Mouse (Mus musculus) kidney, adult 2 months (tissue): ENCODE results near the gene Efna4. TPM values are rescaled to one million over a fixed set of nuclear protein-coding genes. Genes with fewer than 3 reads are reported as not detected.

ENCODE experiments used
- DNase-seq: peaks from one replicate; pipeline ENCODE4 v3.0.0; 2021
- H3K27ac ChIP-seq: fragments of 200-500 bp; 2 replicates; pipeline ENCODE4 v1.5.1; 2012; ENCODE audit warnings: low read depth, low read length, control low read depth, inconsistent platforms; ENCODE audit not compliant: insufficient read depth
- H3K27me3 ChIP-seq: fragments of 200-500 bp; replicated peaks from 2 replicates; pipeline ENCODE4 v1.6.1; 2012; ENCODE audit warnings: mild to moderate bottlenecking, moderate library complexity, low read length, inconsistent platforms; ENCODE audit not compliant: control insufficient read depth, insufficient read depth
- H3K36me3 ChIP-seq: fragments of 200-500 bp; 2 replicates; pipeline ENCODE4 v1.6.1; 2012; ENCODE audit warnings: mild to moderate bottlenecking, moderate library complexity, low read length, inconsistent platforms; ENCODE audit not compliant: control insufficient read depth, insufficient read depth
- H3K4me1 ChIP-seq: fragments of 200-500 bp; 2 replicates; pipeline ENCODE4 v1.6.1; 2011; ENCODE audit warnings: low read length; ENCODE audit not compliant: control insufficient read depth, insufficient read depth
- H3K4me3 ChIP-seq: fragments of 200-500 bp; 2 replicates; pipeline ENCODE4 v1.5.1; 2011; ENCODE audit warnings: mild to moderate bottlenecking, low read depth, low read length, control low read depth; ENCODE audit not compliant: insufficient read depth
- CTCF ChIP-seq: fragments of 200-500 bp; conservative IDR thresholded peaks from 2 replicates; pipeline ENCODE4 v1.5.1; 2011; ENCODE audit warnings: low read depth, mild to moderate bottlenecking, control low read depth, low read length, moderate library complexity, mixed read lengths; ENCODE audit not compliant: insufficient read depth, insufficient read length
- POLR2A ChIP-seq: fragments of 200-500 bp; IDR thresholded peaks from one replicate; pipeline ENCODE4 v1.6.1; 2011; ENCODE audit warnings: low read depth, low read length, control low read depth
- WGBS: fragments of 180-500 bp; shearing (Covaris S2); methylation state at CpG from one replicate; pipeline ENCODE4 v1.1.7; 2018; 5-methylcytosine and 5-hydroxymethylcytosine counted together
- polyA plus RNA-seq: library from polyadenylated mRNA; depleted of rRNA; stranded (reverse); fragments of >200 nt; gene quantifications from 2 replicates; pipeline ENCODE4 v1.2.3, GENCODE M21; 2012; rRNA removed

Efna4 gene
- polyA plus RNA-seq, 1 experiment = 8.2 TPM

- H3K27ac ChIP-seq = peak overlapping the region; percentile 74
- H3K36me3 ChIP-seq = no peaks in the 10 kb centered on the region
- H3K4me1 ChIP-seq = peaks cover 17% of the 10 kb centered on the region
- WGBS = 64% methylated on average over 11 of the region's 11 CpGs
- no peaks in the 10 kb centered on the region for H3K27me3 ChIP-seq
- TF ChIP-seq POLR2A (no peak), CTCF (no peak)
- peak; percentile 86 for DNase-seq
- H3K4me3 ChIP-seq = no peak overlapping the region
Measured at GRCm38 (mm10) chr3:89293247-89293918, 44.4 kb downstream of the Efna4 start.

GRCm38 (mm10) chr3:89292303-89292702 is 45.5 kb downstream of the Efna4 start:
- H3K27me3 ChIP-seq = no peaks in the 10 kb centered on the region
- DNase-seq = no peak
- WGBS = 80% methylated on average over 5 of the region's 5 CpGs
- TF ChIP-seq CTCF (no peak), POLR2A (no peak)
- H3K4me1 ChIP-seq = peaks cover 24% of the 10 kb centered on the region
- H3K36me3 ChIP-seq = no peaks in the 10 kb centered on the region
- no peak overlapping the region for H3K4me3 ChIP-seq
- H3K27ac ChIP-seq = no peak overlapping the region

GRCm38 (mm10) chr3:89291874-89292273 is 46.0 kb downstream of the Efna4 start:
- 65% methylated on average over 10 of the region's 10 CpGs for WGBS

GRCm38 (mm10) chr3:89288503-89288928 is 49.3 kb downstream of the Efna4 start:
- Histone ChIP-seq H3K36me3 (no peaks in the 10 kb centered on the region), H3K4me1 (peaks cover 17% of the 10 kb centered on the region), H3K27me3 (no peaks in the 10 kb centered on the region), H3K27ac (peak overlapping the region; percentile 6; the same call in 1 of the 2 replicates), H3K4me3 (no peak overlapping the region)
- WGBS = 14% methylated on average over 7 of the region's 7 CpGs
- no peak for TF ChIP-seq POLR2A
- peak; percentile 34 for TF ChIP-seq CTCF
- DNase-seq = peak; percentile 78

More at GRCm38 (mm10) chr3:89291874-89292273, 46.0 kb downstream of the Efna4 start:
- no peak for DNase-seq
- no peak overlapping the region for H3K4me3 ChIP-seq
- H3K27me3 ChIP-seq = no peaks in the 10 kb centered on the region
- peaks cover 24% of the 10 kb centered on the region for H3K4me1 ChIP-seq
- no peak overlapping the region for H3K27ac ChIP-seq
- H3K36me3 ChIP-seq = no peaks in the 10 kb centered on the region
- no peak for TF ChIP-seq POLR2A
- TF ChIP-seq CTCF = no peak

GRCm38 (mm10) chr3:89287286-89287685 is 50.5 kb downstream of the Efna4 start:
- Histone ChIP-seq H3K27ac (peak overlapping the region; percentile 64), H3K4me1 (peaks cover 14% of the 10 kb centered on the region), H3K36me3 (no peaks in the 10 kb centered on the region), H3K27me3 (no peaks in the 10 kb centered on the region), H3K4me3 (no peak overlapping the region)
- WGBS = 59% methylated on average over 5 of the region's 5 CpGs
- no peak for TF ChIP-seq CTCF
- no peak for TF ChIP-seq POLR2A
- DNase-seq = peak; percentile 52

GRCm38 (mm10) chr3:89285526-89285925 is 52.3 kb downstream of the Efna4 start:
- TF ChIP-seq CTCF = no peak
- no peak for TF ChIP-seq POLR2A
- H3K27ac ChIP-seq = no peak overlapping the region
- no peak for DNase-seq
- no peaks in the 10 kb centered on the region for H3K36me3 ChIP-seq
- no peak overlapping the region for H3K4me3 ChIP-seq
- 82% methylated on average over 2 of the region's 2 CpGs for WGBS
- H3K4me1 ChIP-seq = peaks cover 18% of the 10 kb centered on the region
- no peaks in the 10 kb centered on the region for H3K27me3 ChIP-seq

GRCm38 (mm10) chr3:89284261-89284660 is 53.6 kb downstream of the Efna4 start:
- no peak overlapping the region for H3K27ac ChIP-seq
- WGBS = 68% methylated on average over 3 of the region's 3 CpGs
- no peaks in the 10 kb centered on the region for H3K27me3 ChIP-seq
- DNase-seq = no peak
- H3K36me3 ChIP-seq = no peaks in the 10 kb centered on the region
- TF ChIP-seq POLR2A (no peak), CTCF (no peak)
- peaks cover 21% of the 10 kb centered on the region for H3K4me1 ChIP-seq
- H3K4me3 ChIP-seq = no peak overlapping the region

Other genes with a start within 250 kb of the Efna4 start
- gene Rusc1, start 244.7 kb downstream of the Efna4 start, polyA plus RNA-seq = 33.6 and 34.5 TPM in 2 replicates
- gene Gm43738, start 236.9 kb downstream of the Efna4 start, polyA plus RNA-seq = not detected in 2 replicates
- gene Fdps, start 236.1 kb downstream of the Efna4 start, polyA plus RNA-seq = 40.3 and 54.9 TPM in 2 replicates
- gene Pklr, start 201.9 kb downstream of the Efna4 start, polyA plus RNA-seq = 79.3 and 96.0 TPM in 2 replicates
- 1.1 and 1.4 TPM in 2 replicates for gene Hcn3, start 177.8 kb downstream of the Efna4 start, polyA plus RNA-seq
- 37.8 and 40.2 TPM in 2 replicates for gene Clk2, start 173.2 kb downstream of the Efna4 start, polyA plus RNA-seq
- gene Scamp3, start 160.6 kb downstream of the Efna4 start, polyA plus RNA-seq = 138 and 141 TPM in 2 replicates
- gene Fam189b, start 154.9 kb downstream of the Efna4 start, polyA plus RNA-seq = 18.3 and 18.4 TPM in 2 replicates
- gene Gba, start 135.1 kb downstream of the Efna4 start, polyA plus RNA-seq = 61.6 and 65.3 TPM in 2 replicates
- gene Thbs3, start 122.8 kb downstream of the Efna4 start, polyA plus RNA-seq = 5.0 and 7.9 TPM in 2 replicates
- 257 and 283 TPM in 2 replicates for gene Mtx1, start 110.9 kb downstream of the Efna4 start, polyA plus RNA-seq
- 45.9 and 53.8 TPM in 2 replicates for gene Muc1, start 109.0 kb downstream of the Efna4 start, polyA plus RNA-seq
- 142 and 173 TPM in 2 replicates for gene Krtcap2, start 92.1 kb downstream of the Efna4 start, polyA plus RNA-seq
- gene Trim46, start 91.7 kb downstream of the Efna4 start, polyA plus RNA-seq = 9.1 and 10.5 TPM in 2 replicates
- gene Dpm3, start 78.7 kb downstream of the Efna4 start, polyA plus RNA-seq = 431 and 562 TPM in 2 replicates
- 109 and 110 TPM in 2 replicates for gene Slc50a1, start 67.5 kb downstream of the Efna4 start, polyA plus RNA-seq
- 54.1 and 59.2 TPM in 2 replicates for gene Efna1, start 56.9 kb downstream of the Efna4 start, polyA plus RNA-seq
- 2.4 and 4.2 TPM in 2 replicates for gene Efna3, start 15.1 kb downstream of the Efna4 start, polyA plus RNA-seq
- gene Adam15, start 12.0 kb upstream of the Efna4 start, polyA plus RNA-seq = 95.1 and 111 TPM in 2 replicates
- 0.38 and 0.41 TPM in 2 replicates for gene Dcst2, start 23.9 kb upstream of the Efna4 start, polyA plus RNA-seq
- gene Dcst1, start 27.2 kb upstream of the Efna4 start, polyA plus RNA-seq = 1.8 and 2.2 TPM in 2 replicates
- 54.3 and 58.8 TPM in 2 replicates for gene Zbtb7b, start 56.7 kb upstream of the Efna4 start, polyA plus RNA-seq
- 0.15 TPM in 1 of 2 replicates, not detected in the other for gene Lenep, start 64.8 kb upstream of the Efna4 start, polyA plus RNA-seq
- gene Flad1, start 73.8 kb upstream of the Efna4 start, polyA plus RNA-seq = 54.6 and 56.7 TPM in 2 replicates
- gene Cks1b, start 80.4 kb upstream of the Efna4 start, polyA plus RNA-seq = 6.8 and 7.3 TPM in 2 replicates
- 53.2 and 57.2 TPM in 2 replicates for gene Shc1, start 80.4 kb upstream of the Efna4 start, polyA plus RNA-seq
- gene Pygo2, start 92.2 kb upstream of the Efna4 start, polyA plus RNA-seq = 26.2 and 45.6 TPM in 2 replicates
- gene Pbxip1, start 98.7 kb upstream of the Efna4 start, polyA plus RNA-seq = 60.5 and 61.3 TPM in 2 replicates
- gene Pmvk, start 116.5 kb upstream of the Efna4 start, polyA plus RNA-seq = 20.6 and 27.2 TPM in 2 replicates
- gene Kcnn3, start 182.1 kb upstream of the Efna4 start, polyA plus RNA-seq = 1.3 TPM in 2 replicates